Mouse (Mus musculus): ENCODE data around the gene Odf2l. TPM values are rescaled to one million over a fixed set of nuclear protein-coding genes. Genes with fewer than 3 reads are reported as not detected.

The Odf2l gene
- polyA plus RNA-seq, 1 experiment, result 1.4 TPM

DNA sequence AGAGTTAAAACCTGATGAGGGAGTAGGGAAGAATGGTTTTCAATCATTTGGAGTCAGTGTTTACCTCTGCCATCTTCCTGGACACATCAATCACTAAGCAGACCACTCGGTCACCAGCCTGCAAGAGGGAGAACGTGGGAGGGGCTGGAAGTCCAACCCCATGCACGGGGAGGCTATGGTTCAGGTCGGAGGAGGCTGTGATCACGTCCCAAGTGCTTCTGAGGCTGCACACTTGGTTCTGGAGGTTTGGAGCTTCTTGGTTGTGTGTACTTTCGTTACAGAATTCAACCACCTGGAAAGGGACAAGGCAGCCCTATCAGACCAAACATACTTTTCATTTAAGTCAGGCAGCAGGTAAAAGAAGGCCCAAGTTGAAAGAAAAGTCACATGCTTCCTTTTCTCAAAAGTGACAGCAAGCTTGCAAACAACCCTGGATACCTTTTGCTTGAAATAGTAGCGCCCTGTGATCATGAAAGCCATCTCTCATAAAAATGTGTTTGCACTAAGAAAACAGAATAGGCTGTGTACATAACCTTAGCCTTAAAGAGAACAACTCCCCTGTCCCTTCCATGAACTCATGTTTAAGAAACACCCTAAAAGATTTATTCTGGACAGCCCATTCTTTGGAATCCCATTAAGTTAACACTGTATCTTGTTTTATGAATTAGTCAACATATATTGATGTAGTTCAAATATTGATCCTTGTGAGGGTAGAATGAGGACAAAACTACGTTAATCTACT lies 30.4 kb upstream of the Odf2l start:
- Histone ChIP-seq H3K4me3 (ENCODE audit: extremely low read depth, insufficient read depth, insufficient read length) (no peak overlapping the region), H3K27me3 (ENCODE audit: control insufficient read depth, insufficient read depth, low read length) (no peaks in the 10 kb centered on the region), H3K27ac (ENCODE audit: insufficient read depth, low read length) (no peak overlapping the region), H3K36me3 (ENCODE audit: control insufficient read depth, insufficient read depth, low read length) (no peaks in the 10 kb centered on the region), H3K4me1 (ENCODE audit: control insufficient read depth, insufficient read depth, insufficient read length) (no peaks in the 10 kb centered on the region)
- WGBS, result 74% methylated on average over 8 of the region's 8 CpGs
- no peak for DNase-seq (ENCODE audit: low read depth in 1 of 2, low spot score in 2 of 2)
- no peak for TF ChIP-seq CTCF (IDR thresholded peaks at IDR 0.05; ENCODE audit: extremely low read depth, insufficient read depth, insufficient read length, insufficient replicate concordance)
- no peak for TF ChIP-seq POLR2A (IDR thresholded peaks at IDR 0.05; ENCODE audit: low read depth, low read length)

DNA sequence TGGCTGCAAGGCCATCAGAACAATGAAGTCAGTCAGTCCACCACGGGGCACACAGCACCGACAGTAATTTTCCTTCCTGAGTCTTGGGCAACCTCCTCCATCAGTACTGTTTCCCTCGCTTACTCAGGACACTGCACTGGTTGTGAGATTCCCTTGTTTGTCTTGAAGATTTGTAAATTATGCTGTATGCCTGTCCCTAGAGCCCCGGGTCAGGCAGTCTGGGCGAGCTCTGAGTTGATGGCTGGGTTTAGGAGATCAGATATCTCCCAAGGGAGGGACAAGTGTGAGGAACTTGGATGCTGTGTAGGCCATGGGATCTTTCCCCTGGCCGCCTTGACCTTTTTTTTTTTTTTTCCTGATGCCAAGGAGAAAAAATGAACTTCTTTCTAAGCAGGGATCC lies 19.1 kb upstream of the Odf2l start, which contains the start of gene Clca2:
Gene Clca2 (minus strand): TSS at position 153 of the 400 bp plus-strand sequence.
- WGBS, result 62% methylated on average over 6 of the region's 6 CpGs
- Histone ChIP-seq H3K27me3 (ENCODE audit: control insufficient read depth, insufficient read depth, low read length) (no peaks in the 10 kb centered on the region), H3K4me1 (ENCODE audit: control insufficient read depth, insufficient read depth, insufficient read length) (no peaks in the 10 kb centered on the region), H3K36me3 (ENCODE audit: control insufficient read depth, insufficient read depth, low read length) (no peaks in the 10 kb centered on the region), H3K4me3 (ENCODE audit: extremely low read depth, insufficient read depth, insufficient read length) (no peak within 1 kb of the TSS), H3K27ac (ENCODE audit: insufficient read depth, low read length) (no peak within 1 kb of the TSS)
- no peak for TF ChIP-seq CTCF (IDR thresholded peaks at IDR 0.05; ENCODE audit: extremely low read depth, insufficient read depth, insufficient read length, insufficient replicate concordance)
- TF ChIP-seq POLR2A (IDR thresholded peaks at IDR 0.05; ENCODE audit: low read depth, low read length), result no peak
- no peak for DNase-seq (ENCODE audit: low read depth in 1 of 2, low spot score in 2 of 2)

- Histone ChIP-seq H3K27ac (ENCODE audit: insufficient read depth, low read length) (no peak overlapping the region), H3K27me3 (ENCODE audit: control insufficient read depth, insufficient read depth, low read length) (no peaks in the 10 kb centered on the region), H3K4me1 (ENCODE audit: control insufficient read depth, insufficient read depth, insufficient read length) (no peaks in the 10 kb centered on the region), H3K36me3 (ENCODE audit: control insufficient read depth, insufficient read depth, low read length) (no peaks in the 10 kb centered on the region), H3K4me3 (ENCODE audit: extremely low read depth, insufficient read depth, insufficient read length) (no peak overlapping the region)
- TF ChIP-seq CTCF (IDR thresholded peaks at IDR 0.05; ENCODE audit: extremely low read depth, insufficient read depth, insufficient read length, insufficient replicate concordance), result no peak
- TF ChIP-seq POLR2A (IDR thresholded peaks at IDR 0.05; ENCODE audit: low read depth, low read length), result no peak
- WGBS, result 73% methylated on average over 9 of the region's 9 CpGs
- no peak for DNase-seq (ENCODE audit: low read depth in 1 of 2, low spot score in 2 of 2)
Observed at GRCm38 (mm10) chr3:145101891-145102555, 16.4 kb upstream of the Odf2l start.

DNA sequence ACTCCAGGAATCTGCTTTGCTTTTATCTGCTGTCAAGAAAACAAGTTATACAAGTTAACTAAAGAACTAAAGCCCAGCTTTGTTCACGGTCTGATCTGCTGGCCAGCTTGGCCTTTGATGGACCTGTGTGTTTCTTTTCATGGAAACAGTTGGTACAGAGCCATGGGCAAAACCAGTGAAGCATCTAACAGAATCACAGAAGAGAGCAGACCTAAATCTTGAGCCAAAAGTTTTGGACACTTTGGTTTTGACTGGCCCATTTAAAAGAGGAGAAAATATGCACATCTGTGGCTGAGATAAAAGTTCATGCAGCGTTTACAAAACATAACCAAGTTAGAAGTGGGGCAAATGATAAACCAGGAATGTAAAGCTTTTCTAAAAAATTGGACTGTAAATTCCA lies 15.1 kb upstream of the Odf2l start:
- WGBS, result 83% methylated on average over 2 of the region's 2 CpGs
- Histone ChIP-seq H3K36me3 (ENCODE audit: control insufficient read depth, insufficient read depth, low read length) (no peaks in the 10 kb centered on the region), H3K27me3 (ENCODE audit: control insufficient read depth, insufficient read depth, low read length) (no peaks in the 10 kb centered on the region), H3K4me3 (ENCODE audit: extremely low read depth, insufficient read depth, insufficient read length) (no peak overlapping the region), H3K27ac (ENCODE audit: insufficient read depth, low read length) (no peak overlapping the region), H3K4me1 (ENCODE audit: control insufficient read depth, insufficient read depth, insufficient read length) (no peaks in the 10 kb centered on the region)
- no peak for DNase-seq (ENCODE audit: low read depth in 1 of 2, low spot score in 2 of 2)
- TF ChIP-seq POLR2A (IDR thresholded peaks at IDR 0.05; ENCODE audit: low read depth, low read length), result no peak
- no peak for TF ChIP-seq CTCF (IDR thresholded peaks at IDR 0.05; ENCODE audit: extremely low read depth, insufficient read depth, insufficient read length, insufficient replicate concordance)

DNA sequence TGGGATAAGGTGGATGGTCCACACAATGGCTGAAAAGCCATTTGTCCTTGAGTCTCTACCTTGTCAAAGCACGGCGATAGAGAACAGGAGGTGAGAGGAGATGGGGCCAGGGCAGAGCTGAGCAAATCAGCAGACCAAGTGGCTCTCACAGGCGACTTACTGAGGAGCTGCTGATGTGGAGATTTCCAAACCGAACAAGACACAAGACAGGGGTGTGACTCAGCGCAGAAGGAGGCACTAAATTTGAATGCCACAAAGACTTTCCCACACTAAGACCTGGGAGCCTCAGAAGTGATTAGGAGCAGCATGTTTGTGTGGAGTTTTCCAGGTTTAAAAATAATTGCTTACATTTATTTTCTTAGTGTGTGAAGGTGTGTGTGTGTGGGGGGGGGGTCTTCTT lies 14.6 kb upstream of the Odf2l start:
- Histone ChIP-seq H3K27me3 (ENCODE audit: control insufficient read depth, insufficient read depth, low read length) (no peaks in the 10 kb centered on the region), H3K36me3 (ENCODE audit: control insufficient read depth, insufficient read depth, low read length) (no peaks in the 10 kb centered on the region), H3K27ac (ENCODE audit: insufficient read depth, low read length) (no peak overlapping the region), H3K4me3 (ENCODE audit: extremely low read depth, insufficient read depth, insufficient read length) (no peak overlapping the region), H3K4me1 (ENCODE audit: control insufficient read depth, insufficient read depth, insufficient read length) (no peaks in the 10 kb centered on the region)
- TF ChIP-seq CTCF (IDR thresholded peaks at IDR 0.05; ENCODE audit: extremely low read depth, insufficient read depth, insufficient read length, insufficient replicate concordance), result no peak
- TF ChIP-seq POLR2A (IDR thresholded peaks at IDR 0.05; ENCODE audit: low read depth, low read length), result no peak
- DNase-seq (ENCODE audit: low read depth in 1 of 2, low spot score in 2 of 2), result no peak
- 66% methylated on average over 5 of the region's 5 CpGs for WGBS

DNA sequence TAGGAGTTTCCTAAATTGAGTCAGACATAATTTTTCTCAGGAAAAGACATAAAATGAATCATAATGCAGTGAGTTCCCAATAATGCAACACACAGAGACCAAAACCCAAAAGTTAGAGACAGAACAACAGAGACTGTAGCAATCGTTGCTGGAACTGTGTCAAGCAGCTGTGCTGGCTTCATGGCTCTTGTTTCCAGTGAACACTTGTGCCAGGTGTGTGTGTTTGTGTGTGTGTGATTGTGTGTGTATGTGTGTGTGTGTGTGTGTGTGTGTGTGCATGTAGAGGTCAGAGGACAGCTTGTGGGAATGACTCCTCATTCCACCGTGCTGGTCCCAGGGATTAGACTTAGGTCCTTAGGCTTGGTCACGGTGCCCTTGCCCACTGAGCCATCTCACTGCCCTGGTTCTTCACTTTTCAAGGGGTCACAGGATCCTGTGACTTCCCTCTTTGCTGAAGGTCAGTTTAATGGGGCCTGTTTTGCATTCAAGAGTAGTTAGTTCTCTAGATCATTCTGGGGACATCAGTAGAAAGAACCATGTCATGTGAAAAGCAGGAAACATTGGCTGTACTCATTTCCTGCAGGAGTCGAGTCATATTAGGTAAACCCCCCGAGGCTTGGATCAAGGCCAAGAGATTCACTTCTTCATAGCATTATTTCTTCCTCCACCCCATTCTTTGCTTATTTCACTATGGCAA lies 13.2 kb upstream of the Odf2l start:
- Histone ChIP-seq H3K36me3 (ENCODE audit: control insufficient read depth, insufficient read depth, low read length) (no peaks in the 10 kb centered on the region), H3K27ac (ENCODE audit: insufficient read depth, low read length) (no peak overlapping the region), H3K4me1 (ENCODE audit: control insufficient read depth, insufficient read depth, insufficient read length) (no peaks in the 10 kb centered on the region), H3K4me3 (ENCODE audit: extremely low read depth, insufficient read depth, insufficient read length) (no peak overlapping the region), H3K27me3 (ENCODE audit: control insufficient read depth, insufficient read depth, low read length) (no peaks in the 10 kb centered on the region)
- DNase-seq (ENCODE audit: low read depth in 1 of 2, low spot score in 2 of 2), result no peak
- TF ChIP-seq POLR2A (IDR thresholded peaks at IDR 0.05; ENCODE audit: low read depth, low read length) (no peak), CTCF (IDR thresholded peaks at IDR 0.05; ENCODE audit: extremely low read depth, insufficient read depth, insufficient read length, insufficient replicate concordance) (no peak)
- 40% methylated on average over 5 of the region's 5 CpGs for WGBS

Data from spleen, adult 2 months (tissue).